Mouse (Mus musculus) liver, embryonic 16.5 days (tissue): ENCODE results near the gene Arhgef10l. TPM values are rescaled to one million over a fixed set of nuclear protein-coding genes. Genes with fewer than 3 reads are reported as not detected.

Experiments
- ATAC-seq: fragments of 200-750 bp; cut with Nextera tagmentation; 2 replicates; pipeline ENCODE4 v1.8.0; 2017; ENCODE audit warnings: low read depth, mild to moderate bottlenecking, moderate number of reproducible peaks, moderate library complexity
- H3K27ac ChIP-seq: fragments of 300-500 bp; sonication (generic); 2 replicates; pipeline ENCODE4 v1.5.1; 2014; ENCODE audit warnings: mild to moderate bottlenecking, low read length
- H3K27me3 ChIP-seq: fragments of 300-500 bp; sonication (generic); 2 replicates; pipeline ENCODE4 v1.6.1; 2014; ENCODE audit warnings: low read depth, low read length, mixed read lengths; ENCODE audit not compliant: control insufficient read depth, insufficient read depth
- H3K36me3 ChIP-seq: fragments of 300-500 bp; sonication (generic); 2 replicates; pipeline ENCODE4 v1.6.1; 2014; ENCODE audit warnings: mild to moderate bottlenecking; ENCODE audit not compliant: control insufficient read depth, insufficient read depth
- H3K4me1 ChIP-seq: fragments of 300-500 bp; sonication (generic); 2 replicates; pipeline ENCODE4 v1.6.1; 2014; ENCODE audit warnings: low read depth, low read length, mixed read lengths; ENCODE audit not compliant: control insufficient read depth
- H3K4me2 ChIP-seq: fragments of 300-500 bp; sonication (generic); 2 replicates; pipeline ENCODE4 v1.6.1; 2014; ENCODE audit warnings: low read depth, low read length, mixed read lengths
- H3K4me3 ChIP-seq: fragments of 300-500 bp; sonication (generic); 2 replicates; pipeline ENCODE4 v1.5.1; 2014; ENCODE audit warnings: low read depth, mild to moderate bottlenecking, low read length
- H3K9ac ChIP-seq: fragments of 300-500 bp; sonication (generic); 2 replicates; pipeline ENCODE4 v1.6.1; 2014; ENCODE audit warnings: low read depth, low read length
- H3K9me3 ChIP-seq: fragments of 300-500 bp; sonication (generic); replicated peaks from 2 replicates; pipeline ENCODE4 v1.6.1; 2016; ENCODE audit warnings: low read length; ENCODE audit not compliant: control insufficient read depth
- WGBS: fragments of 180-500 bp; shearing (Covaris S2); extraction: QIAGEN DNeasy Blood & Tissue Kit; methylation state at CpG from one replicate; pipeline ENCODE4 v1.1.7; 2014; ENCODE audit not compliant: insufficient replicate concordance; 5-methylcytosine and 5-hydroxymethylcytosine counted together
- polyA plus RNA-seq: library from polyadenylated mRNA; unstranded; fragments of >200 nt; fragmentation: Nextera tagmentation; extraction: Ambion mirVana; gene quantifications from 2 replicates; pipeline ENCODE4 v1.2.1, GENCODE M21; 2015

Arhgef10l gene
- polyA plus RNA-seq, 1 experiment from 2014 or later = 6.6 TPM

DNA sequence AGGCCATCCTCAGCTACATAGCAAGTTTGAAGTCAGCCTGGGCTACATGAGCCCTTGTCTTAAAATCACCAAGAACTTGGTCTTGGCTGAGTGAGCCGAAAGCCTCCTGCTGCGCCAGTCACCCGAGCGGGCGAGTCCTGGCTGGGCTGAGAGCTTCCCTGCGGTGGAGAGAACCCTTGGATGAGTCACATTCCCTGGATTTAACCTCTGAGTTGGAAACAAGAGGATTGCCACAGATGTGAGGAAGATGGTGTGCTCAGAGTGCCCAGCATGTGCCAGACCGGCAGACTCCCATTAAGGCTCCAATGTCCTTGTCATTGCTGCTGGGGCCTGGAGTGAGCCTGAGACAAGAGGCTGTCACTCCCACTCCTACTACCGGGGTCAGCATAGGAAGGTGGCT lies 2.0 kb upstream of the Arhgef10l start:
- no peak for ATAC-seq
- Histone ChIP-seq H3K4me1 (no peaks in the 10 kb centered on the region; the same call in 1 of the 2 replicates), H3K4me2 (no peak overlapping the region), H3K9ac (no peak overlapping the region), H3K9me3 (no peaks in the 10 kb centered on the region), H3K4me3 (no peak overlapping the region), H3K27me3 (no peaks in the 10 kb centered on the region), H3K27ac (no peak overlapping the region), H3K36me3 (no peaks in the 10 kb centered on the region)
- 73% methylated on average over 8 of the region's 8 CpGs for WGBS

DNA sequence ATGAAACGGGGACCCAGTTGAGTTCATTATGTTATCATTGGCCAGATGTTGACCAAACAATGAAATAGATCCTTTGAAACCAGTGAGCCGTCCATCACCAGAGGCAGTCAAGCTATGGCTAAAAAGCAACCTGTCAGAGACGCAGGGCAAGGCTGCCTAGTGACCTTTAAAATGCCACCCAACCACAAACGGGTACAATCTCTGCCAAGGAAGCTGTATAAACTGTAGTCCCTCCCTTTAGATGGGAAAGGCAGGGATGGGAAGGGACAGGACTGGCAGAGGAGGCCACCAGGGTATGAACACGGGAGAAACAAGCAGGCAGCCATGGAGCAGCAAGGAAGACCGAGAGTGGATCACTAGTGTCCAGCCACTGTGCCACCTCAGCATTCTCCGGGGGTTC lies 759 bp downstream of the Arhgef10l start:
- 58% methylated on average over 7 of the region's 7 CpGs for WGBS
- no peak overlapping the region for H3K4me3 ChIP-seq
- H3K27ac ChIP-seq = no peak overlapping the region
- H3K9me3 ChIP-seq = no peaks in the 10 kb centered on the region
- peaks cover 4% of the 10 kb centered on the region for H3K4me1 ChIP-seq
- H3K36me3 ChIP-seq = no peaks in the 10 kb centered on the region
- H3K4me2 ChIP-seq = no peak overlapping the region
- no peak for ATAC-seq
- H3K27me3 ChIP-seq = no peaks in the 10 kb centered on the region; the same call in 1 of the 2 replicates
- H3K9ac ChIP-seq = no peak overlapping the region

DNA sequence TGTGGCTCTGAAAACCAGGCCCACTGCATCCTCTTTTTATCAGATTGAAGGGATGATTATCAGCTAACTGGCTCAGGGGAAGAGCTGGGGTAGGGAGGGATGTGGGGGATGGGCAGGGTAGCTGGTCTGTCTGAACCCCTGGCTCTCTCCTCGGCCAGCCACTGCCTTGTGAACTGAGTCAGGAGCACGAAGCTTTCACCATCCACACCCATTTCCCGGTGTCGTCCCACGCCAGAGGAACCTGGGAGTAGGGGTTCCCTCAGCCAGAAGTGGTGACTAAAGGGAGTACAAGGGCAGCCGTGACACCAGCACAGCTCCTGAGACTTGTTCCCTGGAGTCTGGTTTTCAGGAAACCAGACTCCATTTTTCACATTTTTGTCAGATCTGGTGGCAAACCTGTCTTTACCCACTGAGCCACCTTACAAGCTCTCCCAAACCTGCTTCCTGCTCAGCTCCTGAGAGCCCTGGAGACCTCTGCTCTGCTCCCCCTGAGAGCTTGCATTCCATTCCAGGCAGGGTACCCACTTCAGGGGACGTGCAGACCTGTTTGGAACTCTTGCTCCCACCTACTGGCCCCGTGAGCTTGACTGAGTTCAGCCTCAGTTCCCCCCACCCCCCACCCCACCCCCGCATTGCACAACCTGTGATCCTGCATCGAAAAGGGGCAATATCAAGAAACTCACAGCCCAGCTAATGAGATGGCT lies 2.8 kb downstream of the Arhgef10l start:
- 15% methylated on average over 10 of the region's 10 CpGs for WGBS

DNA sequence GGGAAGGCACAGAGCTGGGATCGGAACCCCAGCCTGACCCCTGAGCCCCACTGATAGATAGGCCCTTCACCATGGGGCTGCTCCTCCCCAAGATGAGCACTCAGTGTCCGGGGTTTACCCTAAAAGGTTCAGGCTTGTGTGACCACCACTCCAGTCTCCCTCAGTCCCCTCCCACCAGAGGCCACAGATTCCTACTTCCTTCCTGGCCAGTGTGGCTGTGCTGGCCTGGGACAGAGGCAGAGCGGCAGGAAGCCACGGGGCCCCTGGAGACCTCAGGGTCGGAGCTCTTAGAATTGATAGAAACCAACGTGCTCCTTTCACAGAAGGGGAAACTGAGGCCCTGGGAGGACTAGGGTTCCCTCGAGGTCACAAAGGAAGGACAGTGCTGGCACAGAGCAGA lies 3.4 kb downstream of the Arhgef10l start:
- peaks cover 8% of the 10 kb centered on the region for H3K4me1 ChIP-seq
- H3K4me3 ChIP-seq = no peak overlapping the region
- H3K9ac ChIP-seq = no peak overlapping the region
- H3K27me3 ChIP-seq = no peaks in the 10 kb centered on the region; the same call in 1 of the 2 replicates
- no peak overlapping the region for H3K4me2 ChIP-seq
- H3K36me3 ChIP-seq = no peaks in the 10 kb centered on the region
- H3K27ac ChIP-seq = no peak overlapping the region
- 10% methylated on average over 7 of the region's 7 CpGs for WGBS
- ATAC-seq = no peak
- H3K9me3 ChIP-seq = no peaks in the 10 kb centered on the region

More for the DNA sequence above, 2.8 kb downstream of the Arhgef10l start:
- Histone ChIP-seq H3K4me3 (no peak overlapping the region), H3K9ac (no peak overlapping the region), H3K4me2 (no peak overlapping the region), H3K4me1 (peaks cover 4% of the 10 kb centered on the region), H3K36me3 (no peaks in the 10 kb centered on the region), H3K9me3 (no peaks in the 10 kb centered on the region), H3K27me3 (no peaks in the 10 kb centered on the region; the same call in 1 of the 2 replicates), H3K27ac (no peak overlapping the region)
- no peak for ATAC-seq

DNA sequence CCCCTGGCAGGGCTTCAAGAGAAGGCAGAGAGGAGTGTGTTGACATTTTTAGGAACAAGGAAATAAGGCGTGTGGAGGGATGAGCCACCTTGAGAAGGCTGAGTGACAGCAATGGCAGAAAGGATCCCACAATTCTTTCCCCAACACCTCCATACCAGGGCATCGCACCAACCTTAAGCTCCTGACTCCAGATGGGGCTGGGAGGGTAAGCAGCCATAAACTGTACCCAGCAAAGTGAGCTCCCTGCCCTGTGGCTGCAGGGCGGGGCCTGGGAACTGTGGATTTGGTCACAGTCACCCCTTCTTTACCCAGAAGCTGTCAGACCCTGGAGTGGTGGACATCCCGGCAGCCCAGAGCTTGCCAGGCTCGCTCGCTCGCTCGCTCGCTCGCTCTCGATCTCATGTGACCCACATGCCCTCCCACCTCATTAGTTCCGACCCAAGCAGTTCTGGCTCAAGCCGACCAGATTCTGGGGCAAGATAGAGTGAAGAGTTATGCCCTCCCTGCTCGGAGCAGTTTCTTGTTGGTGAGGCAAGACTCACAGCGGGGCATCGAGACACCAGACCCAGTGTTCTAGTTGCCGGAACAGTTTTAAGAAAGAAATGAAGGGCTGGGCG lies 4.3 kb downstream of the Arhgef10l start:
- H3K27me3 ChIP-seq = no peaks in the 10 kb centered on the region; the same call in 1 of the 2 replicates
- no peaks in the 10 kb centered on the region for H3K36me3 ChIP-seq
- H3K4me1 ChIP-seq = peaks cover 8% of the 10 kb centered on the region
- no peak overlapping the region for H3K27ac ChIP-seq
- no peaks in the 10 kb centered on the region for H3K9me3 ChIP-seq
- no peak overlapping the region for H3K4me2 ChIP-seq
- ATAC-seq = no peak
- no peak overlapping the region for H3K9ac ChIP-seq
- no peak overlapping the region for H3K4me3 ChIP-seq
- WGBS = 64% methylated on average over 18 of the region's 18 CpGs

DNA sequence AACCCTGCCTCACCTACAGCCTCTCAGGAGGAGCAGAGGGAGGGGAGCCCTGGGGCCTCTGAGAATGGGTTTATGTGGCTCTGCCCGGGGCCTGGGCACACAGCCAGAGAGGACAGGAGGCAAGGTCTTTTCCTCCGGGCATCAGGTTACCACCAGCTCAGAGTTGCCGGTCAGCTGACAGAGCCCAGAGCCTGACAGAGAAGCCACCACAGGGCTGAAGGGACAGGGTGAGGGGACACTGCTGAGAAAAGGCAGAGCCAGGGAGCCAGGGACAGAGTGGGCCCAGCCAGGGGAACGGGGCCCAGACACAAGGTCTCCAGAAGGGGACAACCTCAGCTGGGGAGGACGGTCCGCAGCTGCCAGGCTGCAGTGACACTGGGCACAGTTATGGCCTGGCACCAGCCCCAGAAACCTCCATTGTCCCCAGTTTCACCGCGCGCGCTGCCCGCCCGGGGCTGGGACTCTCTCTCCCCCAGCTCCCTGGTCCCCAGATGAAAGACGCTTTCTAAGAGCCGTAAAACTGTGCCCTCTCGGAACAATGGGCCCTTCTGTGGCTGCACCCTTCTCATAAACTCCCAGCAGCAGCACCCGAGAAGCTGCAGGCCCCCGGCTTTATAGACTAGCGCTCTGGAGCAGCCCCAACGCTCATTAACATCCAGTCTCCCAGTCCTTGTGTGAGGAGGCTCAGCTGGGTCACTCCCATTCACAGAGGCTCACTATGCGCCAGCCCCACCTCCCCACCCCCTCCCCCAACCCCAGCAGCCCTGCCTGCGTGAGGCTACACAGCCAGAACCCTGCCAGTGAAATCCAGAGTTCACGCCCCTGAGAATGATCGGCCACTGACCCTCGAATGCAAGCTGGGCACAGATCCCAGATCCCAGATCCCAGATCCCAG lies 7.9 kb downstream of the Arhgef10l start:
- H3K27ac ChIP-seq = no peak overlapping the region
- H3K9ac ChIP-seq = peak overlapping the region; percentile 3; the same call in 1 of the 2 replicates
- H3K4me3 ChIP-seq = no peak overlapping the region
- H3K4me1 ChIP-seq = peaks cover 8% of the 10 kb centered on the region
- WGBS = 49% methylated on average over 24 of the region's 24 CpGs
- no peaks in the 10 kb centered on the region for H3K9me3 ChIP-seq
- peak; percentile 57 for ATAC-seq
- no peaks in the 10 kb centered on the region for H3K36me3 ChIP-seq
- no peaks in the 10 kb centered on the region; the same call in 1 of the 2 replicates for H3K27me3 ChIP-seq
- peak overlapping the region; percentile 3; the same call in 1 of the 2 replicates for H3K4me2 ChIP-seq

DNA sequence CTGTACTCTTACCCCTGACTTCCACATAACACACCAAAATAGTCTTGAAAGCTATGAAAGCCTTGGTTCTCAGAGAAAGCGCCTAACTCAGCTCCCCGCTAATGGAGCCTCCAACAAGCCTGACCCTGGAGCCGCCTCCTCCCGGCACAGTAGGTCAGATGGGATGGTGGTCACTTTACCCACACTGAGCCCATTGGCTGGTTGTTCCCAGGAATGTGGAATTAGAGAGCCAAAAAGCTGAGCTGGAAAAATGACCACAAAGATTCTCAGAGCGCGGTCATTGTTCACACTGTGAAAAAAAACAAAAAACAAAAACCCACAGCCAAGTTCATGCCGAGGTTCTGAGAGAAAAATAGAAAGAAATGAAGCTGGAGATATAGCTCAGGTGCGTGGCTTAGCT lies 9.3 kb downstream of the Arhgef10l start:
- H3K4me3 ChIP-seq = no peak overlapping the region
- no peak overlapping the region for H3K9ac ChIP-seq
- H3K9me3 ChIP-seq = no peaks in the 10 kb centered on the region
- H3K4me1 ChIP-seq = peaks cover 4% of the 10 kb centered on the region; the same call in 1 of the 2 replicates
- H3K27me3 ChIP-seq = no peaks in the 10 kb centered on the region
- ATAC-seq = no peak
- H3K36me3 ChIP-seq = no peaks in the 10 kb centered on the region
- H3K4me2 ChIP-seq = no peak overlapping the region
- 67% methylated on average over 8 of the region's 8 CpGs for WGBS
- no peak overlapping the region for H3K27ac ChIP-seq

DNA sequence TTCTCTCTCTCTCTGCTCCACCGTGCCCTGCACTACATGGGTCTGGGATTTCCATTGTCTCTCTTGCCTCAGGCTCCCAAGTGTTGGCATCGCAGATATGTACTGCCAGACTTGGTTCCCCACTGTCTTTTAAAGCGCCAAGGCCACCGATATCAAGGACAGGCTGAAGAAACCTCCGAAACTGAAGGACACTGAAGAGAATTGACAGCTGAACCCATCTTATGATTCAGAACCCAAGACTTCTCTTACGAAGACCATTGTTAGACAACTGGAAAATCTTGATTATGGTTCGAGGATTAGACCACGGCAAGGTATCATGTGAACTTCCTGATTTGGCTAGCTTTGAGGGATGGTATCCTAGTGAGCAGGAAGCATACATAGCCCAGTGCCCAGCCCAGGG lies 11.0 kb downstream of the Arhgef10l start:
- H3K27me3 ChIP-seq = no peaks in the 10 kb centered on the region
- H3K4me1 ChIP-seq = peaks cover 4% of the 10 kb centered on the region; the same call in 1 of the 2 replicates
- no peak overlapping the region for H3K9ac ChIP-seq
- H3K9me3 ChIP-seq = no peaks in the 10 kb centered on the region
- H3K4me2 ChIP-seq = no peak overlapping the region
- H3K27ac ChIP-seq = no peak overlapping the region
- ATAC-seq = no peak
- no peaks in the 10 kb centered on the region for H3K36me3 ChIP-seq
- WGBS = 36% methylated on average over 8 of the region's 8 CpGs
- H3K4me3 ChIP-seq = no peak overlapping the region
